Mouse (Mus musculus) intestine, postnatal 0 days (tissue): ENCODE data around the gene Pigm. TPM values are rescaled to one million over a fixed set of nuclear protein-coding genes. Genes with fewer than 3 reads are reported as not detected.

Experiments used
- ATAC-seq: fragments of 200-750 bp; cut with Nextera tagmentation; 2 replicates; pipeline ENCODE4 v1.8.0; 2017; ENCODE audit warnings: mild to moderate bottlenecking, moderate TSS enrichment, moderate library complexity
- H3K27ac ChIP-seq: fragments of 300-500 bp; sonication (generic); 2 replicates; pipeline ENCODE4 v1.5.1; 2014; ENCODE audit warnings: mild to moderate bottlenecking, low read depth, low read length, moderate library complexity
- H3K27me3 ChIP-seq: fragments of 300-500 bp; sonication (generic); replicated peaks from 2 replicates; pipeline ENCODE4 v1.6.1; 2014; ENCODE audit warnings: low read length, mixed read lengths; ENCODE audit not compliant: control insufficient read depth, insufficient read depth
- H3K36me3 ChIP-seq: fragments of 300-500 bp; sonication (generic); 2 replicates; pipeline ENCODE4 v1.6.1; 2014; ENCODE audit warnings: mild to moderate bottlenecking, moderate library complexity; ENCODE audit not compliant: control insufficient read depth, insufficient read depth
- H3K4me1 ChIP-seq: fragments of 300-500 bp; sonication (generic); replicated peaks from 2 replicates; pipeline ENCODE4 v1.6.1; 2014; ENCODE audit warnings: antibody characterized with exemption, low read length, mixed read lengths; ENCODE audit not compliant: control insufficient read depth, insufficient read depth
- H3K4me2 ChIP-seq: fragments of 300-500 bp; sonication (generic); replicated peaks from 2 replicates; pipeline ENCODE4 v1.6.1; 2014; ENCODE audit warnings: low read depth, mild to moderate bottlenecking, moderate library complexity
- H3K4me3 ChIP-seq: fragments of 300-500 bp; sonication (generic); 2 replicates; pipeline ENCODE4 v1.5.1; 2014; ENCODE audit warnings: low read depth, low read length
- H3K9ac ChIP-seq: fragments of 300-500 bp; sonication (generic); 2 replicates; pipeline ENCODE4 v1.6.1; 2014; ENCODE audit warnings: mild to moderate bottlenecking, low read depth, low read length
- H3K9me3 ChIP-seq: fragments of 300-500 bp; sonication (generic); 2 replicates; pipeline ENCODE4 v1.6.1; 2016; ENCODE audit warnings: mixed run types; ENCODE audit not compliant: control insufficient read depth
- CTCF ChIP-seq: sonication (generic); IDR thresholded peaks from 2 replicates; pipeline ENCODE4 v1.5.1; 2016; ENCODE audit warnings: low read depth, mild to moderate bottlenecking, control low read depth, antibody characterized with exemption, moderate library complexity
- WGBS: fragments of 180-500 bp; shearing (Covaris S2); extraction: QIAGEN DNeasy Blood & Tissue Kit; methylation state at CpG from one replicate; pipeline ENCODE4 v1.1.7; 2014; 5-methylcytosine and 5-hydroxymethylcytosine counted together
- polyA plus RNA-seq: library from polyadenylated mRNA; unstranded; fragments of >200 nt; fragmentation: Nextera tagmentation; extraction: Ambion mirVana; gene quantifications from 2 replicates; pipeline ENCODE4 v1.2.1, GENCODE M21; 2015

The Pigm gene
- polyA plus RNA-seq, 1 experiment from 2014 or later = 4.3 TPM

- peaks cover 12% of the 10 kb centered on the region for H3K4me1 ChIP-seq
- H3K27ac ChIP-seq = peak overlapping the region; percentile 58
- H3K9me3 ChIP-seq = no peaks in the 10 kb centered on the region
- H3K36me3 ChIP-seq = no peaks in the 10 kb centered on the region
- ATAC-seq = no peak
- H3K27me3 ChIP-seq = no peaks in the 10 kb centered on the region
- H3K4me2 ChIP-seq = peak overlapping the region; percentile 4; the same call in 1 of the 2 replicates
- TF ChIP-seq CTCF = no peak
- H3K4me3 ChIP-seq = no peak overlapping the region
- 41% methylated on average over 3 of the region's 3 CpGs for WGBS
- no peak overlapping the region for H3K9ac ChIP-seq
Observed at GRCm38 (mm10) chr1:172432587-172432955, 56.2 kb downstream of the Pigm start.

DNA sequence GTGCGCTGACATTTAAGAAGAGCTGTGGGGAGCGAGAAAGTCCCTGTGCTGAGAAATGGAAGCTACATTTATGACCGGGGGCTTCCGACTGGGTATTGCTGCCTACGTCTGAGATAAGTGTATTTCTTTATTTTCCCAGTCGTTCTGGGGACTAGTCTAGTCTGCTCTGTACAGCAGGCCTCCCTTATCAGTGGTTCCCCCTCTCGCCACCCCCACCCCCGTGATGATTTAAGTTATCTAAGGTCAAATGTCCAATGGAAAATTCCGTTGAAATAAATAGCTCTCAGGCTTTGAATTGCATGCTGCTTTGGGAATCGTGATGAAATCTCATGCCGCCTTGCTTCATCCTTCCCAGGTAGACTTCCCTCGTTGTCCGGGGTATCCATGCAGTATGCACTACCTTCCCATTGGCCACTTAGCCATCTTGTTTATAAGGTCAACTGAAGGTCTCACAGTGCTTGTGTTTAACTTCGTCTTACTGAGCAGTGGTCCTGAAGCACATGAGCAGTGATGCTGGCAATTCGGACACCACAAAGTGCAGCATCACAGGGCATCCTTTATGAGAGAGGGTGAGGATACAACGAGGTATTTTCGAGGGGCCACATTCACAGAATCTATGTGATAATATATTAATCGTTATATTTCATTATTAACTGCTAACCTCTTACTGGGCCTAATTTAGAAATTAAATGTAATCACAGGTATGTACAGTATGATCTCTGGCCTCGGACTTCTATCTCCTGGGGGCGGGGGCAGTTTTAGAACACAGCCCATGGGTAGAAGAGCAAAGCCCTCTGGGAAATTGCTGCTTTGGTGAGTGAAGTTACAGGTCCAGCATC lies 56.9 kb downstream of the Pigm start:
- TF ChIP-seq CTCF = no peak
- Histone ChIP-seq H3K4me3 (no peak overlapping the region), H3K27me3 (no peaks in the 10 kb centered on the region), H3K4me1 (peaks cover 12% of the 10 kb centered on the region), H3K4me2 (peak overlapping the region; percentile 4; the same call in 1 of the 2 replicates), H3K36me3 (no peaks in the 10 kb centered on the region), H3K9me3 (no peaks in the 10 kb centered on the region), H3K9ac (no peak overlapping the region), H3K27ac (peak overlapping the region; percentile 58)
- WGBS = 43% methylated on average over 20 of the region's 20 CpGs
- peak; percentile 62 for ATAC-seq

Other genes starting within 250 kb of the Pigm start
- gene Pex19, start 249.8 kb upstream of the Pigm start, polyA plus RNA-seq = 132 and 134 TPM in 2 replicates
- gene Dcaf8, start 228.5 kb upstream of the Pigm start, polyA plus RNA-seq = 48.6 and 50.8 TPM in 2 replicates
- gene Pea15a, start 169.7 kb upstream of the Pigm start, polyA plus RNA-seq = 44.5 and 44.9 TPM in 2 replicates
- 21.5 and 22.8 TPM in 2 replicates for gene Casq1, start 156.7 kb upstream of the Pigm start, polyA plus RNA-seq
- gene Atp1a4, start 118.1 kb upstream of the Pigm start, polyA plus RNA-seq = not detected in 2 replicates
- 17.7 and 17.8 TPM in 2 replicates for gene Igsf8, start 114.9 kb upstream of the Pigm start, polyA plus RNA-seq
- 1.9 and 2.8 TPM in 2 replicates for gene Atp1a2, start 78.5 kb upstream of the Pigm start, polyA plus RNA-seq
- gene Kcnj9, start 47.2 kb upstream of the Pigm start, polyA plus RNA-seq = 0.05 TPM in 1 of 2 replicates, not detected in the other
- 0.16 and 0.17 TPM in 2 replicates for gene Kcnj10, start 35.3 kb upstream of the Pigm start, polyA plus RNA-seq
- gene Slamf9, start 98.8 kb downstream of the Pigm start, polyA plus RNA-seq = 1.8 and 2.1 TPM in 2 replicates
- 73.4 and 93.7 TPM in 2 replicates for gene Igsf9, start 105.2 kb downstream of the Pigm start, polyA plus RNA-seq
- gene Tagln2, start 123.5 kb downstream of the Pigm start, polyA plus RNA-seq = 339 and 374 TPM in 2 replicates
- 0.77 and 1.3 TPM in 2 replicates for gene Cfap45, start 144.3 kb downstream of the Pigm start, polyA plus RNA-seq
- gene Vsig8, start 179.4 kb downstream of the Pigm start, polyA plus RNA-seq = 0.44 and 0.53 TPM in 2 replicates
- 0.27 and 0.52 TPM in 2 replicates for gene Slamf8, start 214.0 kb downstream of the Pigm start, polyA plus RNA-seq
- not detected in 2 replicates for gene Fcrl6, start 226.0 kb downstream of the Pigm start, polyA plus RNA-seq